Mouse (Mus musculus) stomach, postnatal 0 days (tissue): ENCODE measurements around the gene Sdhd.

Source experiments
- CTCF ChIP-seq: IDR thresholded peaks from 2 replicates; pipeline ENCODE4 v1.5.1; 2016; ENCODE audit warnings: antibody characterized with exemption, low read depth, mild to moderate bottlenecking, moderate library complexity
- EP300 ChIP-seq: optimal IDR thresholded peaks from 2 replicates; pipeline ENCODE3; 2016; ENCODE audit warnings: antibody characterized with exemption

DNA sequence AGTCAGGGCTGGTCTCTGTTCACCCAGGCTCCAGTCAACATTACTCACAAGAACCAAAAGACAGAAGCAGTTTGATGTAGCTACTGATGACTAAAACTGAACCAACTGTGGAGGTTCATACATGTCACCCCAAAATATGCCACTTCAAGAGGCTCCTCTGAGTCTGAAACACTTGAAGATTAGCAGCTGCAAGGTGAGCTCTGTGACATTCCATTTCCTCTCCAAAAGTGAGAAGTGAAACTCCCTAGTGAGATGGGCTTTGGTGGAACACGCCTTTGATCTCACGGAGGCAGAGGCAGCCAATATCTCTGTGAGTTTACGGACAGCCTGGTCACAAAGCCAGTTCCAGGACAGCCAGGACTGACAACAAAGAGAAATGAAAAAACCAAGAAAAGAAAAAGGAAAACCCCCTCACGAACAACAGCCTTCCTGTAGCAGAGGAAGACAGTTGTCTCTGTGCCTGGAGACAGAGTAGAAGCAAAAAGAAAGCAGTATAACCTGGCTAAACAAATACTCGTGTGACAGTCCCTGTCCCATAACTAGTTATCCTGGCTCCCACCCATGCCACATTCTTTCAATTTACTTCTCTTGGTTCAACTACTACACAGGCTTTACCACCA lies 55.6 kb downstream of the Sdhd start:
- no peak for TF ChIP-seq EP300
- TF ChIP-seq CTCF = no peak
